Mouse (Mus musculus): ENCODE results near the gene Htt.

GRCm38 (mm10) chr5:34955630-34956029 lies 194.1 kb downstream of the Htt start:
- TF ChIP-seq EP300 (IDR thresholded peaks at IDR 0.05) (no peak), CTCF (IDR thresholded peaks at IDR 0.05) (no peak)

Measured in lung, postnatal 0 days (tissue).